Mouse (Mus musculus) liver, embryonic 11.5 days (tissue): ENCODE data around the gene Slc13a3. TPM values are rescaled to one million over a fixed set of nuclear protein-coding genes. Genes with fewer than 3 reads are reported as not detected.

Source experiments
- ATAC-seq: fragments of 200-750 bp; cut with Nextera tagmentation; replicated peaks from 2 replicates; pipeline ENCODE4 v1.8.0; 2017; ENCODE audit warnings: moderate number of reproducible peaks, mild to moderate bottlenecking, moderate TSS enrichment, moderate library complexity; ENCODE audit not compliant: low FRiP score
- DNase-seq: peaks from one replicate; pipeline ENCODE4 v3.0.0-alpha.2; 2017; ENCODE audit warnings: low spot score
- H3K27ac ChIP-seq: fragments of 300-500 bp; sonication (generic); 2 replicates; pipeline ENCODE4 v1.5.1; 2014; ENCODE audit warnings: mild to moderate bottlenecking, low read depth, low read length, control low read depth
- H3K27me3 ChIP-seq: fragments of 300-500 bp; sonication (generic); replicated peaks from 2 replicates; pipeline ENCODE4 v1.6.1; 2014; ENCODE audit warnings: low read length, mixed read lengths; ENCODE audit not compliant: control insufficient read depth, insufficient read depth
- H3K36me3 ChIP-seq: fragments of 300-500 bp; sonication (generic); 2 replicates; pipeline ENCODE4 v1.6.1; 2014; ENCODE audit warnings: mild to moderate bottlenecking, low read length, moderate library complexity, mixed read lengths; ENCODE audit not compliant: control insufficient read depth, insufficient read depth
- H3K4me1 ChIP-seq: fragments of 300-500 bp; sonication (generic); replicated peaks from 2 replicates; pipeline ENCODE4 v1.6.1; 2014; ENCODE audit warnings: low read length, mixed read lengths; ENCODE audit not compliant: control insufficient read depth, insufficient read depth
- H3K4me2 ChIP-seq: fragments of 300-500 bp; sonication (generic); 2 replicates; pipeline ENCODE4 v1.6.1; 2014; ENCODE audit warnings: mild to moderate bottlenecking, control low read depth, moderate library complexity
- H3K4me3 ChIP-seq: fragments of 300-500 bp; sonication (generic); 2 replicates; pipeline ENCODE4 v1.5.1; 2014; ENCODE audit warnings: low read depth, low read length, control low read depth
- H3K9ac ChIP-seq: fragments of 300-500 bp; sonication (generic); 2 replicates; pipeline ENCODE4 v1.6.1; 2014; ENCODE audit warnings: low read depth, low read length, control low read depth
- H3K9me3 ChIP-seq: fragments of 300-500 bp; sonication (generic); 2 replicates; pipeline ENCODE4 v1.6.1; 2016; ENCODE audit warnings: low read length, inconsistent platforms, mixed read lengths; ENCODE audit not compliant: control insufficient read depth
- WGBS: fragments of 180-500 bp; shearing (Covaris S2); extraction: QIAGEN DNeasy Blood & Tissue Kit; methylation state at CpG from one replicate; pipeline ENCODE4 v1.1.7; 2014; 5-methylcytosine and 5-hydroxymethylcytosine counted together
- polyA plus RNA-seq: library from polyadenylated mRNA; unstranded; fragments of >200 nt; fragmentation: Nextera tagmentation; extraction: Ambion mirVana; gene quantifications from 2 replicates; pipeline ENCODE4 v1.2.1, GENCODE M21; 2014

Gene Slc13a3
- polyA plus RNA-seq, 1 experiment from 2014 or later, result 2.9 TPM

- 54% methylated on average over 15 of the region's 15 CpGs for WGBS
Observed at GRCm38 (mm10) chr2:165467824-165468452, 5.1 kb downstream of the Slc13a3 start.

GRCm38 (mm10) chr2:165459663-165460062 is 13.4 kb downstream of the Slc13a3 start:
- 26% methylated on average over 7 of the region's 7 CpGs for WGBS
- no peak for DNase-seq

More at GRCm38 (mm10) chr2:165467824-165468452, 5.1 kb downstream of the Slc13a3 start:
- Histone ChIP-seq H3K9me3 (no peaks in the 10 kb centered on the region), H3K36me3 (no peaks in the 10 kb centered on the region), H3K27me3 (peaks cover 13% of the 10 kb centered on the region), H3K4me3 (no peak overlapping the region), H3K9ac (no peak overlapping the region), H3K4me2 (no peak overlapping the region), H3K4me1 (no peaks in the 10 kb centered on the region), H3K27ac (no peak overlapping the region)
- ATAC-seq (no peak), DNase-seq (no peak)

GRCm38 (mm10) chr2:165458189-165458588 is 14.8 kb downstream of the Slc13a3 start:
- DNase-seq, result no peak

More at GRCm38 (mm10) chr2:165459663-165460062, 13.4 kb downstream of the Slc13a3 start:
- Histone ChIP-seq H3K4me1 (no peaks in the 10 kb centered on the region), H3K36me3 (no peaks in the 10 kb centered on the region), H3K4me2 (no peak overlapping the region), H3K9me3 (no peaks in the 10 kb centered on the region), H3K27me3 (no peaks in the 10 kb centered on the region; the same call in 1 of the 2 replicates), H3K9ac (no peak overlapping the region), H3K4me3 (no peak overlapping the region), H3K27ac (no peak overlapping the region)
- ATAC-seq, result no peak

GRCm38 (mm10) chr2:165456710-165457109 is 16.3 kb downstream of the Slc13a3 start:
- H3K27me3 ChIP-seq, result no peaks in the 10 kb centered on the region; the same call in 1 of the 2 replicates
- 51% methylated on average over 2 of the region's 2 CpGs for WGBS
- DNase-seq, result no peak
- H3K4me3 ChIP-seq, result no peak overlapping the region
- no peak overlapping the region for H3K9ac ChIP-seq
- H3K9me3 ChIP-seq, result no peaks in the 10 kb centered on the region
- ATAC-seq, result no peak
- H3K27ac ChIP-seq, result no peak overlapping the region
- no peaks in the 10 kb centered on the region for H3K36me3 ChIP-seq
- 0 out of 2 replicates have a peak, but pooled peaks cover 4% of the 10 kb centered on the region for H3K4me1 ChIP-seq
- no peak overlapping the region for H3K4me2 ChIP-seq

More at GRCm38 (mm10) chr2:165458189-165458588, 14.8 kb downstream of the Slc13a3 start:
- H3K9ac ChIP-seq, result no peak overlapping the region
- H3K27me3 ChIP-seq, result no peaks in the 10 kb centered on the region; the same call in 1 of the 2 replicates
- no peak overlapping the region for H3K4me2 ChIP-seq
- WGBS, result 58% methylated on average over 5 of the region's 5 CpGs
- no peaks in the 10 kb centered on the region for H3K4me1 ChIP-seq
- H3K27ac ChIP-seq, result no peak overlapping the region
- H3K36me3 ChIP-seq, result no peaks in the 10 kb centered on the region
- H3K4me3 ChIP-seq, result no peak overlapping the region
- no peaks in the 10 kb centered on the region for H3K9me3 ChIP-seq
- no peak for ATAC-seq

- Histone ChIP-seq H3K27ac (no peak overlapping the region), H3K9me3 (no peaks in the 10 kb centered on the region)
- no peak for DNase-seq
Observed at GRCm38 (mm10) chr2:165452730-165453693, 20.0 kb downstream of the Slc13a3 start.

GRCm38 (mm10) chr2:165448475-165448874 is 24.6 kb downstream of the Slc13a3 start:
- Histone ChIP-seq H3K36me3 (no peaks in the 10 kb centered on the region), H3K27me3 (no peaks in the 10 kb centered on the region)
- ATAC-seq, result no peak

More at GRCm38 (mm10) chr2:165452730-165453693, 20.0 kb downstream of the Slc13a3 start:
- Histone ChIP-seq H3K4me1 (0 out of 2 replicates have a peak, but pooled peaks cover 4% of the 10 kb centered on the region), H3K4me3 (no peak overlapping the region), H3K9ac (no peak overlapping the region), H3K4me2 (no peak overlapping the region), H3K36me3 (no peaks in the 10 kb centered on the region), H3K27me3 (no peaks in the 10 kb centered on the region)
- no peak for ATAC-seq
- 62% methylated on average over 12 of the region's 12 CpGs for WGBS

GRCm38 (mm10) chr2:165444861-165445260 is 28.2 kb downstream of the Slc13a3 start:
- H3K4me3 ChIP-seq, result no peak overlapping the region
- H3K4me1 ChIP-seq, result 0 out of 2 replicates have a peak, but pooled peaks cover 3% of the 10 kb centered on the region
- DNase-seq (no peak), ATAC-seq (no peak)
- no peaks in the 10 kb centered on the region for H3K27me3 ChIP-seq
- no peaks in the 10 kb centered on the region for H3K36me3 ChIP-seq
- WGBS, result 60% methylated on average over 3 of the region's 3 CpGs
- no peak overlapping the region for H3K27ac ChIP-seq
- no peak overlapping the region for H3K4me2 ChIP-seq
- H3K9me3 ChIP-seq, result no peaks in the 10 kb centered on the region
- H3K9ac ChIP-seq, result no peak overlapping the region

More at GRCm38 (mm10) chr2:165448475-165448874, 24.6 kb downstream of the Slc13a3 start:
- 70% methylated on average over 9 of the region's 9 CpGs for WGBS
- Histone ChIP-seq H3K4me1 (0 out of 2 replicates have a peak, but pooled peaks cover 7% of the 10 kb centered on the region), H3K9ac (no peak overlapping the region), H3K4me3 (no peak overlapping the region), H3K27ac (no peak overlapping the region), H3K4me2 (no peak overlapping the region), H3K9me3 (no peaks in the 10 kb centered on the region)
- DNase-seq, result no peak

GRCm38 (mm10) chr2:165442981-165443380 is 30.0 kb downstream of the Slc13a3 start:
- Histone ChIP-seq H3K27ac (no peak overlapping the region), H3K9me3 (no peaks in the 10 kb centered on the region), H3K4me1 (0 out of 2 replicates have a peak, but pooled peaks cover 3% of the 10 kb centered on the region), H3K4me2 (no peak overlapping the region), H3K27me3 (no peaks in the 10 kb centered on the region), H3K4me3 (no peak overlapping the region), H3K36me3 (no peaks in the 10 kb centered on the region), H3K9ac (no peak overlapping the region)
- ATAC-seq, result no peak
- 77% methylated on average over 10 of the region's 10 CpGs for WGBS
- DNase-seq, result no peak
